Mouse (Mus musculus) testis, adult 2 months (tissue): ENCODE results near the gene Sult1b1. TPM values are rescaled to one million over a fixed set of nuclear protein-coding genes. Genes with fewer than 3 reads are reported as not detected.
"Not testable (repeated sequence)": the region's sequence is repeated elsewhere in the genome, so short reads cannot be mapped to it uniquely, and the experiment has no call there.

Experiments
- H3K27ac ChIP-seq: fragments of 200-500 bp; 2 replicates; pipeline ENCODE4 v1.5.1; 2012; ENCODE audit warnings: low read depth, low read length; ENCODE audit not compliant: control insufficient read depth, insufficient read depth
- H3K27me3 ChIP-seq: fragments of 200-500 bp; 2 replicates; pipeline ENCODE4 v1.6.1; 2012; ENCODE audit warnings: mild to moderate bottlenecking, low read length, moderate library complexity; ENCODE audit not compliant: control insufficient read depth, insufficient read depth
- H3K36me3 ChIP-seq: fragments of 200-500 bp; 2 replicates; pipeline ENCODE4 v1.6.1; 2012; ENCODE audit warnings: mild to moderate bottlenecking, low read length; ENCODE audit not compliant: control insufficient read depth, insufficient read depth
- H3K4me1 ChIP-seq: fragments of 200-500 bp; 2 replicates; pipeline ENCODE4 v1.6.1; 2012; ENCODE audit warnings: low read length; ENCODE audit not compliant: control insufficient read depth, insufficient read depth
- H3K4me3 ChIP-seq: fragments of 200-500 bp; 2 replicates; pipeline ENCODE4 v1.5.1; 2012; ENCODE audit warnings: low read depth, mild to moderate bottlenecking, low read length, moderate library complexity, mixed read lengths; ENCODE audit not compliant: control insufficient read depth
- CTCF ChIP-seq: fragments of 200-500 bp; IDR thresholded peaks from 2 replicates; pipeline ENCODE4 v1.5.1; 2012; ENCODE audit warnings: low read depth, mild to moderate bottlenecking, inconsistent platforms, low read length, moderate library complexity; ENCODE audit not compliant: control insufficient read depth, insufficient read depth, insufficient replicate concordance
- POLR2A ChIP-seq: fragments of 200-500 bp; IDR thresholded peaks from 2 replicates; pipeline ENCODE4 v1.6.1; 2012; ENCODE audit warnings: low read depth, mild to moderate bottlenecking, inconsistent platforms, low read length, moderate library complexity; ENCODE audit not compliant: control insufficient read depth
- polyA plus RNA-seq: library from polyadenylated mRNA; depleted of rRNA; stranded (reverse); fragments of >200 nt; gene quantifications from 2 replicates; pipeline ENCODE4 v1.2.3, GENCODE M21; 2012; rRNA removed

The Sult1b1 gene
- polyA plus RNA-seq, 1 experiment, result not detected

DNA sequence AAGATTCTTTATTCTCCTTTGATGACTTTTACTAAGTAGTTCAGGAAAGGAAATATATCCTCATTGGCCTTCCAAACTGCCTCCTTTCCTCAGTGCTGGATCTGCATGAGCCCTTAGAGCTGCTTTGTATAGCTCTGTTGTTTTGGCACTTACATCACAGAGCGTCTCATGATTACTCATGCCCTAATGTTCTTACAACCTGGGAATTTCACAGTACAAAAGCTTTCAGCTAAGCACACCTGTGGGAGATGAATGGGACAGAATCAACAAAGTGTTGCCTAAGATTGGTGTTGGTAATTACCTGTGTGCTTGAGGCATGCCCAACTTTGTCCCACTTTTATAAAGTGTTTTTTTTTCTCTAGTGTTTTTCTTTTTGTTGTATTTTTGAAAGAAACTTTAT, 35.3 kb downstream of the Sult1b1 start:
- Histone ChIP-seq H3K27ac (no peak overlapping the region), H3K36me3 (no peaks in the 10 kb centered on the region), H3K27me3 (no peaks in the 10 kb centered on the region), H3K4me3 (no peak overlapping the region), H3K4me1 (no peaks in the 10 kb centered on the region)
- TF ChIP-seq CTCF, result no peak
- TF ChIP-seq POLR2A, result no peak

DNA sequence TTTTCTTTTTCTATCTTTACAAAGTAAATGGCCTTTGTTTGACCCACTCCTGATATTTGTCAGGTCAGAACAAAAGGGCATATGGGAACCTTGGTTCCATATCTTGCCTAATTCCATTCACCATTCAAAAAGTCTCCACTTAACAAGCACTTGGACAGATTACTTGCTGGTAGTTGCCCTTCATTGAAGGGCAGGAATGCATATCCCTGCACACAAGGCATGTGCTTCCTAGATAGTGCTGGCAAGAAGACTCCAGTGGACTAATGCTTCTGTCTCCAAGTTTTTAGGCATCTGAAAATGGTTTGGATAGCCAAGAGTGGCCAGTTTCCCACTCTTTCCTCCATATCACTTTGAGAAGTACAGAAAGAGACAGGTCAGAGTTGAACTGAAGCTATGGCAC, 38.7 kb downstream of the Sult1b1 start:
- Histone ChIP-seq H3K27me3 (no peaks in the 10 kb centered on the region), H3K36me3 (no peaks in the 10 kb centered on the region), H3K4me3 (no peak overlapping the region), H3K4me1 (no peaks in the 10 kb centered on the region), H3K27ac (no peak overlapping the region)
- no peak for TF ChIP-seq POLR2A
- no peak for TF ChIP-seq CTCF

DNA sequence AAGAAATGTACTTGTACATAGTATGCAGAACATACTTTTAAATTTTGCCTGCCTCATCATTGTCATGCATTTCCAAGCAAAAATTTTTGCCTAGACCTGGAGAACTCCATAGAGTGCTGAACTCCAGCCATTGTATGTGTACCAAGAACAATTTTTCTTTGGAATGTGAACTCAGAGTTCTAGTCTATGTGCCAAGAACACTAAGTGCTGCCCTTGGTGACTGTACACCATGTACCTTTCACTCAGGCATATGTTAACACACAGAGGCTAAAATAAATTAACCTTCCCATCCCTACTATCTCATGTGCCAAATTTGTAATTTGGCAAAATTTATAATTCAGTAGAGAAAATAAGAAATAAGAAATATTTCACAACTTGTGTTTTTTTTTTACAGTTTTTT, 39.1 kb downstream of the Sult1b1 start:
- no peaks in the 10 kb centered on the region for H3K36me3 ChIP-seq

DNA sequence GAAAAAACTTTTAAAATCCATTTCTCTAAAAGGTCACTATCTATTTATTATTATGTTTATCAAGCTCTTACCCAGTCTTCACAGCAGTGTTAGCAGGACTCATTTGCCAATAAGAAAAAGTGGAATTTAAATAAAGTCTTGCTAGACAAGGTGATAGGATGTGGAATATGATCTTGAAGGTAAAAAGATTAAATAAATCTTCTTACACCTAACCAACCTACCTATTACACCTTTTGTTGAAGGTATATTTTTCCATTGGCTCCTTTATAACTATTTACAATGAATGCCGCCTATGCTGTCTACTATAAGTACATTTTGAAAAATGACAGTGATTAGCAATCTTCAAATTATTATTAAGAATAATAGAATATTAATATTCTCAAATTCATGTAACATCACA, 47.2 kb downstream of the Sult1b1 start, which contains the start of gene Ugt2a1:
TSS of gene Ugt2a1 (minus strand) at position 101 of the 400 bp plus-strand sequence.
- no peaks in the 10 kb centered on the region for H3K27me3 ChIP-seq
- H3K27ac ChIP-seq, result no peak within 1 kb of the TSS
- no peak within 1 kb of the TSS for H3K4me3 ChIP-seq
- TF ChIP-seq POLR2A, result no peak
- TF ChIP-seq CTCF, result no peak
- no peaks in the 10 kb centered on the region for H3K4me1 ChIP-seq
- H3K36me3 ChIP-seq, result no peaks in the 10 kb centered on the region

More for the DNA sequence above, 39.1 kb downstream of the Sult1b1 start:
- no peaks in the 10 kb centered on the region for H3K4me1 ChIP-seq
- H3K27me3 ChIP-seq, result no peaks in the 10 kb centered on the region
- no peak overlapping the region for H3K27ac ChIP-seq
- no peak overlapping the region for H3K4me3 ChIP-seq
- TF ChIP-seq CTCF, result no peak
- TF ChIP-seq POLR2A, result no peak

DNA sequence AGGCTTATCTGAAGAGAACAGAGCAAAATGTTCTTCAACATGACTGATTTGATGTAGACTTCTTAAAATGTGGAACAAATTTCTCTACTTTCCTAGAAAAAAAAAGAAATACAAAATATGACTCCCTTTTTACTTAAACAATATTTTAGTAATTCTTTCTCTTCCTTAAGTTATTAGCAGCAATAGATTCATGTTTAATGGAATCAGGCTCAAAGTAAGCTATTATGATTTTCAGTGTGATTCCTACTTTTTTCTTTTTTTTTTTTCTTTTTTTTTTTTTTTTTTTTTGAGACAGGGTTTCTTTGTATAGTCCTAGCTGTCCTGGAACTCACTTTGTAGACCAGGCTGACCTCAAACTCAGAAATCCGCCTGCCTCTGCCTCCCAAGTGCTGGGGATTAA, 51.3 kb downstream of the Sult1b1 start, which contains the start of gene Gm43638:
TSS of gene Gm43638 (minus strand) at position 101 of the 400 bp plus-strand sequence.
- H3K4me3 ChIP-seq, result not testable (repeated sequence)

DNA sequence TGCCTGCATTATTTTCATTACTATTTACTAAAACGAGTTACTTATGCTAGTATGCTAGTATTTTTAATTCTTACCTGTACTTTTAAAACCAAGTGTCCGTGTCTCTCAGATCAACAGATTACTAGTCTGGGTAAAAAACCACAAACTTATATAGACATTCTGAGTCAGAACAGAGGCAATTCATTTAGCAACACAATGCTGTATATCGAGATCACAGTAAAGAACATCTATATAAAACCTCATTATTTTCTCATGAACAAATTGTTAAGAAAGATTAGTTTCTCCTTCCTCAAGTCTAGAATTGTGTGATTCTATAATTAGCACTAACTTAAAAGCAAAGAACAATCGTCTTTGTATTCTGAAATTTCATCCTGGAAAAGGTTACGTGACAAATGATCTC, 55.8 kb downstream of the Sult1b1 start, which contains the start of gene Ugt2a2:
TSS of gene Ugt2a2 (minus strand) at position 101 of the 400 bp plus-strand sequence.
- Histone ChIP-seq H3K27ac (no peak within 1 kb of the TSS), H3K27me3 (no peaks in the 10 kb centered on the region), H3K4me3 (no peak within 1 kb of the TSS), H3K4me1 (no peaks in the 10 kb centered on the region), H3K36me3 (no peaks in the 10 kb centered on the region)
- no peak for TF ChIP-seq CTCF
- no peak for TF ChIP-seq POLR2A

More for the DNA sequence above, 51.3 kb downstream of the Sult1b1 start, which contains the start of gene Gm43638:
- H3K4me1 ChIP-seq, H3K27ac ChIP-seq, H3K36me3 ChIP-seq, H3K27me3 ChIP-seq: not testable (repeated sequence)

Other genes with a start within 250 kb of the Sult1b1 start
- gene Ugt2a3, start 201.0 kb downstream of the Sult1b1 start, polyA plus RNA-seq, result not detected in 2 replicates
- gene Ugt2b38, start 114.0 kb downstream of the Sult1b1 start, polyA plus RNA-seq, result not detected in 2 replicates
- gene Ugt2a2, start 55.9 kb downstream of the Sult1b1 start, polyA plus RNA-seq, result not detected in 2 replicates
- not detected in 2 replicates for gene Gm43638, start 51.4 kb downstream of the Sult1b1 start, polyA plus RNA-seq
- gene Ugt2a1, start 47.3 kb downstream of the Sult1b1 start, polyA plus RNA-seq, result not detected in 2 replicates
- not detected in 2 replicates for gene Sult1d1, start 30.8 kb upstream of the Sult1b1 start, polyA plus RNA-seq
- 0.99 and 1.5 TPM in 2 replicates for gene Sult1e1, start 53.4 kb upstream of the Sult1b1 start, polyA plus RNA-seq
- not detected in 2 replicates for gene Csn1s1, start 128.0 kb upstream of the Sult1b1 start, polyA plus RNA-seq
- gene Csn2, start 161.4 kb upstream of the Sult1b1 start, polyA plus RNA-seq, result 0.31 and 0.64 TPM in 2 replicates
- gene Csn1s2a, start 236.4 kb upstream of the Sult1b1 start, polyA plus RNA-seq, result not detected in 2 replicates